Mouse (Mus musculus) right cerebral cortex, postnatal 10 days (tissue): ENCODE data around the gene Rnf10.
A peak's percentile ranks its signal among the peaks of the same experiment; 100 is the strongest.

ENCODE experiments used
- DNase-seq, 2 experiments: peaks; one replicate each; pipeline ENCODE4 v3.0.0; 2021; ENCODE audit warnings: low spot score in 2 of 2

Rnf10 gene

GRCm38 (mm10) chr5:115275998-115276397 lies 3.3 kb upstream of the Rnf10 start:
- no peak for DNase-seq

GRCm38 (mm10) chr5:115274771-115275170 lies 2.1 kb upstream of the Rnf10 start:
- no peak for DNase-seq

GRCm38 (mm10) chr5:115274353-115274752 lies 1.7 kb upstream of the Rnf10 start:
- no peak for DNase-seq

GRCm38 (mm10) chr5:115273549-115274135 lies 944 bp upstream of the Rnf10 start:
- no peak for DNase-seq

- peak; percentile 49 to 57 for DNase-seq
Measured at GRCm38 (mm10) chr5:115271931-115272811, 527 bp downstream of the Rnf10 start.

GRCm38 (mm10) chr5:115269969-115270368 lies 2.7 kb downstream of the Rnf10 start:
- DNase-seq = no peak

- no peak for DNase-seq
Measured at GRCm38 (mm10) chr5:115268266-115268665, 4.4 kb downstream of the Rnf10 start.

- no peak for DNase-seq
Measured at GRCm38 (mm10) chr5:115267469-115268045, 5.1 kb downstream of the Rnf10 start.

GRCm38 (mm10) chr5:115266787-115267468 lies 5.8 kb downstream of the Rnf10 start:
- DNase-seq = no peak

- no peak for DNase-seq
Measured at GRCm38 (mm10) chr5:115266340-115266739, 6.4 kb downstream of the Rnf10 start.

GRCm38 (mm10) chr5:115262502-115263291 lies 10.0 kb downstream of the Rnf10 start:
- no peak for DNase-seq

- DNase-seq = no peak
Measured at GRCm38 (mm10) chr5:115261880-115262279, 10.8 kb downstream of the Rnf10 start.

GRCm38 (mm10) chr5:115261141-115261540 lies 11.6 kb downstream of the Rnf10 start:
- no peak for DNase-seq

- no peak for DNase-seq
Measured at GRCm38 (mm10) chr5:115260356-115260755, 12.3 kb downstream of the Rnf10 start.

- no peak for DNase-seq
Measured at GRCm38 (mm10) chr5:115256909-115257546, 15.7 kb downstream of the Rnf10 start.

GRCm38 (mm10) chr5:115255472-115255871 lies 17.2 kb downstream of the Rnf10 start:
- no peak for DNase-seq

GRCm38 (mm10) chr5:115240191-115240590 lies 32.5 kb downstream of the Rnf10 start:
- DNase-seq = no peak

GRCm38 (mm10) chr5:115238729-115239195 lies 33.9 kb downstream of the Rnf10 start:
- DNase-seq = no peak

GRCm38 (mm10) chr5:115237803-115238728 lies 34.6 kb downstream of the Rnf10 start:
- DNase-seq = peak; percentile 94
